Mouse (Mus musculus) layer of hippocampus, adult 2 months (tissue): ENCODE measurements at regions not wholly inside any gene's neighbourhood (a gene's known extent, or its start where the extent isn't known, plus 50 kb on each side); places are given as distances from the start of the nearest gene placed in this dataset.
"Not testable (repeated sequence)": the region's sequence is repeated elsewhere in the genome, so short reads cannot be mapped to it uniquely, and the experiment has no call there.

Experiments used
- DNase-seq, 2 experiments: peaks; one replicate each; pipeline ENCODE4 v3.0.0; 2022; ENCODE audit warnings: low spot score in 2 of 2
- H3K27ac ChIP-seq: fragments of 200-600 bp; 2 replicates; pipeline ENCODE4 v1.8.1; 2022
- H3K4me3 ChIP-seq: fragments of 200-600 bp; 2 replicates; pipeline ENCODE4 v1.8.1; 2022; ENCODE audit warnings: mild to moderate bottlenecking
- CTCF ChIP-seq: fragments of 200-600 bp; conservative IDR thresholded peaks from 2 replicates; pipeline ENCODE4 v1.8.1; 2022; ENCODE audit warnings: antibody characterized with exemption, mild to moderate bottlenecking, moderate library complexity

DNA sequence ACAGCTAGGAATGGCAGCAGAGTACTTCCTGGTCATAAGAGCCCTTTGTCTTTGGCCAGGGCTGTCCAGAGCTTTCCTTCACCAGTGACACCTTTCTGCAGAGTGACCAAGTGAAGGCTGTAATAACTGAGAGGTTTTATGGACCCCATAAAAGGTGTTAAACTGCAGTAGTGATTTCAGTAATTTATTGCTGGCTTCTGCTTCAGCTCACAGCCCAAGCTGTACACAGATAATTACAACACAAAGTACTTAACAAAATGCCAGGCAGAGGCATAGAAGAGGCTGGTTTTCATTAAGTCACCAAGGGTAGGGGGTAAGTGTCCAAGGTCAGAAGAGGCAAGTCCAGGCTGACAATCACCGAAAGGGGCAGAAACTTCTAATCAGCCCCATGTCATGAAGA lies 83.8 kb downstream of the Eif4e start:
- DNase-seq = no peak
- no peak for TF ChIP-seq CTCF
- no peak overlapping the region for H3K27ac ChIP-seq
- no peak overlapping the region for H3K4me3 ChIP-seq

DNA sequence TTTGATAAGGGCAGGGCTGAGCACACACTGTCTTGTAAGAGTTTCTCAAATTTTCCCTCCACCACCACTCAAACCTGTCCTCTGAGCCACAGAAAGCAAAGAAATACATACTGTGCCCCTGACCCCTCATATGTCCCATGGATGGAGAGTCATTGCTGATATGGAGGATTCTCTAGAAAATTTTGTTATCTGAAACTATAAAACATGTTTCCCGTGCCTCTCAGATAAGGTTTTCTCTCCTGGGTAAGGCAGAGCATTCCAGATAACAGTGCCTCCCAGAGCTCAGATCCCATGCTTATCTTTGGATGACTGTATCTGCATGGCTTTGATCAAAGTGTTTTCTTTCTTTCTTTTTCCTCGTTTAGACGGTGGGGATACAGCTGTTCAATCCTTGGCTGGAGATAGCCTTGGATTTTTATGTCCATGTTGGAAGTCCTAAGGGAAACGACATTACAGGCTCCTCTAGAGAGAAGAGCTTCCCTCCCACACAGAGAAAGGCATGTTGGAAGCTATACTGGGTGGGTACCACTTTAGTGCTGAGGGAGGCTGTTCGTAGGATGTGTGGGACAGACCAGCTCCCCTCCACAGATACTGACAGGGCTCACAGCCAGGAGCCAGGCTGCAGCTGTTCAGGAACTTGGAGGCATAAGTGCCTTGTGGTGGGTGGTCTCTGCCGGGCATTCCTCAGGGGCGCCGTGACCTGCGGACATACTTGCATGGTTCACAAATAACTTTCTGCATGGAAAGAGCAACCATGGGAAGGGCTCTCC lies 87.1 kb downstream of the Eif4e start:
- Histone ChIP-seq H3K4me3 (no peak overlapping the region), H3K27ac (no peak overlapping the region)
- no peak for DNase-seq
- TF ChIP-seq CTCF = no peak

DNA sequence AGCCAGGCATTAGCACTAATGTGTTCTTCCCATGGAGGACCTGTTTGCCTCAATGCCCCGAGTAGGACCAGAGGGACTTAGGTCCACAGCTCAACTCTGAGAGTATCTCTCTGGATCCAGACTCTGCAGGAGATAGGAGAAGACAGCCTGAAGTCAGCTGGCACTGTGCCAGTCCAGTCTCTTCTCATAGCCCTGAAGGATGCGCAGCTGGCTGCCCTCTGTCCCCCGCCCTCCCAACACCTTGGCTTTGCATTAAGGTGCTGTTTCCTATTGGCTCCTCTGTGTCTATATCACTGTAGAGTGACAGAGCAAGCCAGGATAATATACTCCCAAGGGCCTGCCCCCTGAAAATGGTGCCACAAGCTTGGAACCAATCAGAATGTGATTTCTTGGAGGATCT lies 87.7 kb downstream of the Eif4e start:
- no peak for DNase-seq
- TF ChIP-seq CTCF = no peak
- no peak overlapping the region for H3K27ac ChIP-seq

DNA sequence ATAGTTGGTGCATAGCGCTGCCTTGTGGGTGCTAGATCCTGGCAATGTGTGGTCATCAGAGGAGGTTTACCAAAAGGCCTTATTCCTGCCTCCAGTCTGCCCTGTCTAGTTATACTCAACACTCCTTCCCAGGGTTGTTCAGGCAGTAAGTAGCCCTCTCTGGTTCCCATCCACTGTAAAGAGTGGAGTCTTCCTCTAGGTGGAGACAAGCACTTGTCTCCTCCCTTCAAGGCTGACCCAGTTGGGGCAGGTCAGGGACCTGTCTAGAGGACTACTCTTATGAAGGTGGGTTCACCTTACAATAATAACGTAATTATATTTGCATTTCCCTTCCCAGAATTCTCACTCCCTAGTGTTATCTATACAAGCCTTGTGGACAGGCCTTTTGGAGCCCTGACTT lies 88.9 kb downstream of the Eif4e start:
- H3K27ac ChIP-seq = no peak overlapping the region
- peak; percentile 61 for TF ChIP-seq CTCF
- DNase-seq = no peak
- H3K4me3 ChIP-seq = no peak overlapping the region

More for the DNA sequence above, 87.7 kb downstream of the Eif4e start:
- no peak overlapping the region for H3K4me3 ChIP-seq

DNA sequence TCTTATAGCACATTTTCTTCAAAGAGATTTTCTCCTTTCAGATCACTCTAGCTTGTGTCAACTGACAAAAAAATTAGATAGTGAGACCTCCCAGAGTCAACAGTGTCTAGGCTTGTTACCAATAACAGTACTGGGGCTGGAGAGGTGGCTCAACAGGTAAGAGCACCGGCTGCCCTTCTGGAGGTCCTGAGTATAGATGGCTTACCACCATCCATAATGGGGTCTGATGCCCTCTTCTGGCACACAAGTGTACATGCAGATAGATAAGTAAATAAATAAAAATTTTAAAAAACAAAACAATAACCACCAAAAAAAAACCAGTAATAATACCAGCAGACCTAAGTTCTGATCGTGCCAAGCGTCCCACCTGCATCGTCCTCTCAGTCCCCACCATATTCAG lies 94.3 kb downstream of the Eif4e start:
- Histone ChIP-seq H3K27ac (no peak overlapping the region), H3K4me3 (no peak overlapping the region)
- DNase-seq = no peak
- peak; percentile 75 for TF ChIP-seq CTCF

DNA sequence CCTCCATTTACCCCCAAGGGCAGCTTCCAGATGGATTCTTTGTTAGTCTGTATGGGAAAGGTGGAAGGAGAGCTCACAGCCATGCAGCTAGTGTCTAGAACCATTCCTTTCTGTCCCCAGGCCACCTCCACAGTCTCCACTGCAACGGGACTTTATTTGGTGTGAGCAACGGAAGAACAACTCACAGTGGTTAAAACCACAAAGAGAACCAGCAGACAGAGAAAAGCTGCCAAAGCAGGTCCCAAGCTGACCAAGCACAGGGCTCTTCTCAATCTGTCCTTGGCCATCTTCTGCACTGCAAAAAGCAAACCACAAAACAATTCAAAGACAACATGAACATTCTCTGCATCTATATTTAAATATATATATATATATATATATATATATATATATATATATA lies 98.1 kb downstream of the Eif4e start:
- Histone ChIP-seq H3K27ac (no peak overlapping the region), H3K4me3 (no peak overlapping the region)
- TF ChIP-seq CTCF = no peak
- DNase-seq = no peak

DNA sequence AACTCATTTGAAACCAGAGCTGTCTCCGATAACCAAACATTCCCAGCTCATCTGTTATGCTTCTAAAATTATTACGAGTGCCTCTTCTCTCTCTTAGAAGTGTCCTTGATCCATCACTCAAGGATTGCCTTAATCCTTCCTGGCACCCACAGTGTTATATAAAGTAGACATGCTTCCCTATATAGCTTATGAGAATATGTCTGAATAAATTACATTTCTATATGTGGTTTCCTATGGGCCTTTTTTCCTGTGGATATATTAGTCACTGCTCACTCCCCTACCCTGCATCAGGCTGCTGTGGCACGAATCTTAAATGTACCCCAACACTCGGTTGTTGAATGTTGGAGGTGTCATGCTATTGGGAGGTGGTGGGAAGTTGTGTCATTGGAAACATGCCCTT lies 100.3 kb downstream of the Eif4e start:
- no peak overlapping the region for H3K27ac ChIP-seq
- H3K4me3 ChIP-seq = no peak overlapping the region
- no peak for TF ChIP-seq CTCF
- no peak for DNase-seq

DNA sequence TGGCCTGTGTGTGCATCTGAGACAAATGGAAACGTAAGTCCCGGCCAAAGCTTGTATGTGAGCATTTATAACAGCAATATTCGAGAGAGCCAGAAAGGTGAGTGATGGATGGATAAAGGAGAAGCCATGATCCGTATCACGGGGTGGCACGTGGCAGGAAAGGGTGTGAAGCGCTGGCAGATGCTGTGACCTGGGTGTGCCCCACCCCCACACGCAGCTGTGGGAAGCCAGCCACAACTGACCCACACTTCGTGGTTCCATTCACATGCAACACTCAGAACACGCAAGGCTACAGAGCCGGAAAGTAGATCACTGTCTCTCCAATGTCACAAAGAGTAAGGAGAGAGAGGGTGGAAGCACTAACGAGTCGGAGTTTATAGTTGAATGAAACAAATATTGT lies 104.3 kb downstream of the Eif4e start:
- Histone ChIP-seq H3K27ac (no peak overlapping the region), H3K4me3 (no peak overlapping the region)
- TF ChIP-seq CTCF = no peak
- DNase-seq = no peak

DNA sequence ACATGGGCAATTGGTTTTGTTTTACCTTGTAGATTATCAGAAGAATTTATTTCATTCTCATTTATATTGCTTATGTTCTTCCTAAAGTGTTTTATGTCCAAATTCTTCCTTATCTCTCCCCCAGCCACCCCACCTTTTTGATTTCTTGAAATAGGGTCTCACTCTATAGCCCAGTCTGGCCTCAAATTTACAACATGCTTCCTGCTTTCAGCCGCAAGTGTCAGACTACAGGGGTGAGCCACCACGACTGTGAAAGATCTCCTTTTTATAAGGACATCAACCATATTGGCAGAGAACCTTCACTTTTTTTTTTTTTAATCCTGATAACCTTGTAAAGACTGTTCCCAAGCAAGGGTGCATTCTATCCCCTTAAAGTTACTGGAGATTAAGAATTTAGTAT lies 106.1 kb downstream of the Eif4e start:
- H3K27ac ChIP-seq = no peak overlapping the region
- DNase-seq = no peak
- no peak for TF ChIP-seq CTCF
- H3K4me3 ChIP-seq = no peak overlapping the region

DNA sequence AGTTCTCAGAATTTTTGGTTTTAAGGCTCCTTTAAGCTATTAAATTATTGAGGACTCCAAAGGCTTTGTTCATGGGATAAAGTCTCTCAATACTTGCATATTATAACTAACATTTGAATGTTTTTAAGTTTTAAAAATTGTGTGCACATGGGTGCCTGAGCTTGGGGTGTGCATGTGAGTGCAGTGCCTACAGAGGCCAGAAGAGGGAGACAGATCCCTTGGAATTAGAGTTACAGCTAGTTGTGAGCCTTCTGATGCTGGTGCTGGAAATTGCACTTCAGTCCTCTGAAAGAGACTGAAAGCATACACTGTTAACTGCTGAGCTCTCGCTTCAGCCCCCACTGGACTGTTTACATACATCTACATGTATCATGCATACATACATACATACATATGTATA lies 100.0 kb upstream of the Tspan5 start:
- DNase-seq = no peak
- Histone ChIP-seq H3K4me3 (no peak overlapping the region), H3K27ac (no peak overlapping the region)
- TF ChIP-seq CTCF = peak; percentile 84

DNA sequence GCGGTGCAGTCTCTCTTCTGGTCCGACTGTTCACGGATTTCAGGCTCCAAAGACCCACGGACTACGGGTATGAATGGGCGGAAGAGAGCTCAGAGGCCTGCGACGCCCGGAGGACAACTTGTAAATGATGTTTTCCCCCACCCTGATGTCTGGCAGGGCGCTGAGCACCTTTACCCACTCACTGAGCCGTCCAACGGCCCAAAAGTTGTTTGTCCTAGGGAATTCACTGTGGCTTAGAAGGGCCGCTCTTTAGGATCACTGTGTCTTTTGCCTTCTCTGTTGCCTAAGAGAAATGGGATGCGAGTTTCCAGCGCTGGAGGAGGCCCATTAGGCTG lies 98.1 kb upstream of the Tspan5 start:
- peak overlapping the region; percentile 61 for H3K27ac ChIP-seq
- H3K4me3 ChIP-seq = peak overlapping the region; percentile 35
- DNase-seq = no peak
- TF ChIP-seq CTCF = no peak

DNA sequence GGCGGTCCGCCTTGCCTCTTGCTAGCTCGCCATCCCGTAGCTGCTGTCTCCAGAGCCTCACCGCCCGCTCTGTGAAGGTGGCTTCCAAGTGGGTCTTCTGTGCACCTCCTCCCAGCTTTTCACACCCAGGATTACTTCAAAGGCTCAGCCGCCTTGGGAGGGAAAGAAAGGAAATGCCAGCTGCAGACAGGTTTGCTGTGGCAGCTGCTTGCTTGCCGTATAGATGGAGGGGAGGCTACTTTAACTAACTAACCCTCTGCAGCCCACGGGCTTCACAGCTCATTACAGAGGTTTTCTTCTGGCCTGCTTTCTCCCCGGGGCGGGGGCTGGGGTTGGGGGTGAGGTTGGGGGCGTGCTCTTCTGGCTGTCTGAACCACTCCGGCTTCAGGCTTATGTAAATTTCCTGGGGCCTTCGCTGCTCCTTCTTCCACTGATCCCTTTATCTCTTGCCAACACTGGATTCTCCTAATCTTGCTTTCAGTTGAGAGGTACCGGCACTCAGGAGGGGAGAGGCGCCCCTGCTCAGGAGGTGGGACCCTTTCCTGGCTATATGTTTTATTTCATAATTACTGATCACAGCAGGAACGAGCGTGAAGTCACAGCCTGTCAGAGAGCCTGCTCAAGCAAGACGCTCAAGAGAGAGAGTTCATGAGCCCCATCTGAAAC lies 97.6 kb upstream of the Tspan5 start:
- no peak for TF ChIP-seq CTCF
- DNase-seq = no peak
- Histone ChIP-seq H3K27ac (peak overlapping the region; percentile 61), H3K4me3 (peak overlapping the region; percentile 35)

DNA sequence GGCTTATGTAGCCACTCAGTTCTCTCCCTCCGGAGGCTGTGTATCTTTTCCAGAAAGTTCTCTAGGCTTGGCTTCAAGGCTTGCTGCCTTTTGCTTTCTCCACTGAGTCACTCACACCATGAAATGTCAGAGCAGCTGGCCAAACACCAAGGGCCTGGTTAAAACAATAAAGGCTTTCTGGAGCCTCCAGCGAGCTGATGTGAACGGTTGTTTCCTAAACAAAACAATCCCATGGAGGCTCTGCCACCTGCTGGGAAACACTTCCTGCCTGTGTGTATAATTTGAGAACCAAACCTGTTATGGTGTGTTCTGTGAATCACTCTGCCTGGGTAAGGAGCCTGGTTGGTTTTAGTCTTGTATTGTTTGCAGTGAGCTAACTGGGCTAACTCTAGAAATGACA lies 96.7 kb upstream of the Tspan5 start:
- no peak overlapping the region for H3K4me3 ChIP-seq
- peak overlapping the region; percentile 76 for H3K27ac ChIP-seq
- peak; percentile 31 to 49 for DNase-seq
- TF ChIP-seq CTCF = peak; percentile 44

DNA sequence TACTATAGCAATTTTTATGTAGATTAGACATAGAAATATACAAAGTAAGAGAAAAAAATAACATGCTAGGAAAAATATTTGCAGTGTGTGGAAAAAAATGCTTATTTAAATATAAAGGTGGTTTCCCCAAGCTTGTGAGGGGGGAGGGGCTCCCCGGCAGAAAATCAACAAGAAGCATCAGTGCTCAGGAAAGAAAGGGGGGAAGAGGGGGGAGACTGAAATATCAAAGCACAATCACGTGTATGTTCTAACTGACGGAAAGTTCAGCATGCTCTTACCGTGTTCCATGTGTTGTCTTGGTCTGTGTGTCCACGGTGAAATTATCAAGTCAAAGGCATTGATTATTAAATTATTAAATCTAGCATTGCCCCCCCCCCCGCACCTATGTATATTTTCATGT lies 92.3 kb upstream of the Tspan5 start:
- H3K27ac ChIP-seq = no peak overlapping the region
- H3K4me3 ChIP-seq = no peak overlapping the region
- no peak for DNase-seq
- no peak for TF ChIP-seq CTCF

DNA sequence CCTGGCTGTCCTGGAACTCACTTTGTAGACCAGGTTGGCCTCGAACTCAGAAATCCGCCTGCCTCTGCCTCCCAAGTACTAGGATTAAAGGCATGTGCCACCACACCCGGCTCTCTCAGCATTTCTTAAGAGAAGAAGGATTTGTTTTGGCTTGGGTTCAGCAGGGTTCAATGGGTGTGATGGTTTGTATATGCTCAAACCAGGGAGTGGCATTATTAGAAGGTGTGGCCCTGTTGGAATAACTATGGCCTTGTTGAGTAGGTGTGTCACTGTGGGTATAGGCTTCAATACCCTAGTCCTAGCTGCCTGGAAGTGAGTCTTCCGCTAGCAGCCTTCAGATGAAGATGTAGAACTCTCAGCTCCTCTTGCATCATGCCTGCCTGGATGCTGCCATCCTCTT lies 91.3 kb upstream of the Tspan5 start:
- not testable (repeated sequence) for DNase-seq, H3K4me3 ChIP-seq, H3K27ac ChIP-seq
